Mouse (Mus musculus): ENCODE results near the gene C1qbp. TPM values are rescaled to one million over a fixed set of nuclear protein-coding genes. Genes with fewer than 3 reads are reported as not detected.

The C1qbp gene
- polyA plus RNA-seq, 1 experiment from 2014 or later: 286 TPM

DNA sequence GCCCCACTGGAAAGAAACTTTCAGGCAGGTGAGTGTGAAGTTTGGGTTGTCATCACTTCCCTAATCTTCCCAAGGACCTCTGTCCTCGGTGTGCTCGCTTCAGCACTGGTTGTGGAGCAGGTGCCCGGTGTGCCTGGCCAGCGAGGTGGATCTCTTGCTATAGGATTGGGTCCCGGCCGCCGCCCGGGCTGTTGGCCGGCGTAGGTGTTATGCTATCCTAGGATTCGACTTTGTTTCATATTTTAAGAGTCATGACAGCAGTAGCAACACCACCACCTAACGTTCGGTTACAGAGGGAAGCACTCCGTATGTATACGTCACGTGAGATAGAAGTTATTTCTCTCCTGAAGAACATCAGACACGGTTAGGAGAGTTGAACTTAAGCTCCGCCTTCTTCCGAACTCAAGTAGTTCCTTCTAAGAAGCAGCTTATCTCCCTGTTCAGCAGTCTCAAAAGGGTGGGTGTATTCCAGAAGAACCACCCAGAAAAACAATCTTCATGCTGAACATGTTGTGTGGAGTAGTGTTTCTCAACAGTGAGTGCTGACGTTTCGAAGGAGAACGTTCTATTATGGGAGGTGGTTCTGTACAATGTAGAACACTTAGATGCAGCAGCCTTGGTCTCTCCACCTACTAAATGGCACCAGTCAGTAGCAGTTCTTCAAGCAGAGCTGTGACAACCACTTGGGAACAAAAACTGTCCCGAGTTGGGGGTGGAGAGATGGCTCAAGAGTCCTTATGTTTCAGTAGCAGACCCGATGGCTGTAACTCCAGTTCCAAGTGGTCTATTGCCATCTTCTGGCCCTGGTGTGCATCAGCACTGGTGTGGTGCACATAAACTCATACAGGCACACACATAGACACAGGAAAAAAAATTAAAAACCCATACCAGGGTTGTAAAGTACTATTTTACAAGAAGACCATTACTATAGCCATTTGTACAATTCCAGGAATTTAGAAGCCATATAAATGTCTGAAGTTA, 12.0 kb downstream of the C1qbp start:
- 17% methylated on average over 24 of the region's 24 CpGs for whole genome bisulfite sequencing
- peak overlapping the region; percentile 69 for H3K4me3 ChIP-seq (replicated peaks)

DNA sequence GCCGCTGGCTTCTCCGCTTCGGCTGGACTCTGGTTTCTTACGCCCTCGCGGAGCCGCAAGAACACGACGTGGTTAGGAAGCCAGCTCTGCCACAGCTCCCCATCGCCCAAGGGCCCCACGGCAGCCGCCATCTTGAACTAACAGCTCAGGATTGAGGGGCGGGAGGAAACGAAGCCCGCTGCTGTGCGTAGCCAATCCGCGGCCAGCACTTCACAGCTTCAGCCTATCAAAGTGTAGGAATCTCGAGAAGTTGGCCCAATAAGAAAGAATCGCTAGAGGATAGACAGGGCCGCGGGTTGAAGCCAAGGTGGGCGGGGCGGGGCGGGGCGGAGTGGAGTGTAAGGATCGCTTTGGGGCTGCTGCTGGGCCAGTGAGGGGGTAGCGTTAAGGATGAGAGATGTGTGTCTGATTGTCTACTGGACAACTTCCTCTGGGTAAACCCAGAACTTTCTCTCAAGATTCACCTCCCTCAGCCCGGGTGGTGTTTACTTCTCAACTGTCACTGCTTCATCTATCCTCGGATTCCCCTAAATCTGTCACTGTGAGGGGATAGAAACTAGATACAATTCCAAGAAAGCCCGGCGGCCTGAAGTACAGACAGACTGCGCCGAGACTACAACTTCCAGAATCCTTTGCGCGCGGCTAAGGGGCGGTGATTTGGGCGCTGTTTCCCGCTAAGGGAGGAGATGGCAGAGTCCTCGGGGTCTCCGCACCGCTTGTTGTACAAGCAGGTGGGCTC, 12.8 kb downstream of the C1qbp start, which contains the start of the genes Nup88 and Rpain:
Gene Nup88 (minus strand): TSS at position 153 of the 739 bp plus-strand sequence.
Gene Rpain (plus strand): TSS at position 393 of the 739 bp plus-strand sequence.
- Histone ChIP-seq H3K27me3 (no peaks in the 10 kb centered on the region), H3K9ac (peak within 1 kb of the TSS; percentile 81), H3K27ac (peak within 1 kb of the TSS; percentile 91), H3K4me3 (replicated peaks) (peak within 1 kb of the TSS; percentile 69), H3K36me3 (peaks cover 49% of the 10 kb centered on the region), H3K9me3 (replicated peaks) (no peaks in the 10 kb centered on the region), H3K4me1 (peaks cover 13% of the 10 kb centered on the region), H3K4me2 (peak within 1 kb of the TSS; percentile 79)
- ATAC-seq (replicated peaks; ENCODE audit: low FRiP score): peak; percentile 99
- WGBS: under 1% methylated on average over 43 of the region's 43 CpGs

More for the DNA sequence above, 12.0 kb downstream of the C1qbp start:
- no peaks in the 10 kb centered on the region for H3K9me3 ChIP-seq (replicated peaks)
- H3K4me1 ChIP-seq: peaks cover 13% of the 10 kb centered on the region
- peaks cover 47% of the 10 kb centered on the region for H3K36me3 ChIP-seq
- H3K27me3 ChIP-seq: no peaks in the 10 kb centered on the region
- peak overlapping the region; percentile 91 for H3K27ac ChIP-seq
- ATAC-seq (replicated peaks; ENCODE audit: low FRiP score): peak; percentile 34
- H3K4me2 ChIP-seq: peak overlapping the region; percentile 79
- peak overlapping the region; percentile 61 for H3K9ac ChIP-seq

- ATAC-seq (replicated peaks; ENCODE audit: low FRiP score): peak; percentile 24; the same call in 1 of the 2 replicates
- peaks cover 13% of the 10 kb centered on the region for H3K4me1 ChIP-seq
- H3K27me3 ChIP-seq: no peaks in the 10 kb centered on the region
- under 1% methylated on average over 25 of the region's 25 CpGs for WGBS
- peak overlapping the region; percentile 81 for H3K9ac ChIP-seq
- H3K4me3 ChIP-seq (replicated peaks): peak overlapping the region; percentile 69
- H3K36me3 ChIP-seq: peaks cover 49% of the 10 kb centered on the region
- peak overlapping the region; percentile 88 for H3K27ac ChIP-seq
- peak overlapping the region; percentile 79 for H3K4me2 ChIP-seq
- no peaks in the 10 kb centered on the region for H3K9me3 ChIP-seq (replicated peaks)
These were observed 13.5 kb downstream of the C1qbp start for GRCm38 (mm10) chr11:70969271-70969794.

- no peaks in the 10 kb centered on the region for H3K27me3 ChIP-seq
- no peak overlapping the region for H3K4me3 ChIP-seq (replicated peaks)
- H3K4me1 ChIP-seq: peaks cover 8% of the 10 kb centered on the region
- H3K9ac ChIP-seq: no peak overlapping the region
- WGBS: 86% methylated on average over 4 of the region's 4 CpGs
- H3K4me2 ChIP-seq: no peak overlapping the region
- no peak overlapping the region for H3K27ac ChIP-seq
- no peak for ATAC-seq (replicated peaks; ENCODE audit: low FRiP score)
- peaks cover 72% of the 10 kb centered on the region for H3K36me3 ChIP-seq
- H3K9me3 ChIP-seq (replicated peaks): no peaks in the 10 kb centered on the region
These were observed 18.5 kb downstream of the C1qbp start for GRCm38 (mm10) chr11:70964222-70964907.

DNA sequence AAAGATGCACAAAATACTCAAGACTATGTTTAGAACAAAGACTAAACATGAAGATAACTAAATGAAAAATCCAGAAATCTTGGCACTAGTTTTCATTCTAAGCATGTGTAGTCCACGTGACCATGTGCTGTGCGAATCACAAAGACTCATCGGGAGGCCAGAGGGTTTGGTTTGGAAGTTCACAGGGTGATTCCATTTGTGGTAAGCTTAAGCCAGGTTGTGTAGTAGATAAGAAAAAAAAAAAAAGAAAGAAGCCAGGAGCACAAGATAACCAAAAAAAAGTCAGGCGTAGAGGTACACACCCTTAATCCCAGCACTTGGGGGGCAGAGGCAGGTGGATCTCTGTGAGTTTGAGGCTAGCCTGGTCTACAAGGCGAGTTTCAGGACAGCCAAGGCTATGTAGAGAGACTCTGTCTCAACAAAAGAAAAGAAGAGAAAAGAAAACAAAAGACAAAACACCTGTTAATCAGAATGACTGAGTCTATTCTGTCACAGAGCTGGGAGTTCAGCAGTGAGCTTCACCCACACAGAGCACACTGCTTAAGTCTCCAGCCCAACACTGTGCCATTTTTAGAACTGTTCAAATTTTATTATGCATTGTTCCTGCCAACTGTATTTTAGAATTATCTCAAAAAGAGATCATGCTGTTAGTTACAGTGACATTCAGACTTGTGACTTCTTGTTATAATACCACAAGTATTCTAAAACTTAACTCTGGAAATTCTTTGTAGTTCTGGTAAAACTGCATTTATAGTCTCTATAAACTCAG, 21.9 kb downstream of the C1qbp start:
- H3K4me2 ChIP-seq: no peak overlapping the region
- no peaks in the 10 kb centered on the region for H3K27me3 ChIP-seq
- H3K27ac ChIP-seq: no peak overlapping the region
- no peak for ATAC-seq (replicated peaks; ENCODE audit: low FRiP score)
- H3K4me3 ChIP-seq (replicated peaks): no peak overlapping the region
- no peaks in the 10 kb centered on the region for H3K4me1 ChIP-seq
- peaks cover 97% of the 10 kb centered on the region for H3K36me3 ChIP-seq
- WGBS: 94% methylated on average over 5 of the region's 5 CpGs
- H3K9ac ChIP-seq: no peak overlapping the region
- no peaks in the 10 kb centered on the region for H3K9me3 ChIP-seq (replicated peaks)

DNA sequence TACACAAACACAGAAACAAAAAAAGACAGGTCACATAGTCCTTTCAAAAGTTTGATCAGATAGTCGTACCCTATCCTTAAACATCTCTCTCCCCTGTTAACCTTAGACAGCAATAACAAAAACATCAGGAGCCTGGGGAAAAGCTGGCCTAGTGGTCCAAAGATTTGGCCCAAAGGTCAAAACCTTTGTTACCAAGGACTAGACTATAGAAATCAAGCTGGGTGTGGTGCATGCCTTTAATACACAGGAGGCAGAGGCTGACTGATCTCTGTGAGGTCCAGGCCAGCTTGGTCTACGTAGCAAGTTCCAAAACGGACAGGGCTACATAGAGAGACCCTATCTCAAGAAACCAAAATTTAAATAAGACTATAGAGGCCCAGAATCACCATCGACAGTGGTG, 28.1 kb downstream of the C1qbp start:
- Histone ChIP-seq H3K27ac (no peak overlapping the region), H3K27me3 (no peaks in the 10 kb centered on the region), H3K4me1 (no peaks in the 10 kb centered on the region), H3K4me2 (no peak overlapping the region), H3K9me3 (replicated peaks) (no peaks in the 10 kb centered on the region), H3K4me3 (replicated peaks) (no peak overlapping the region), H3K9ac (no peak overlapping the region), H3K36me3 (peaks cover 97% of the 10 kb centered on the region)
- 92% methylated on average over 4 of the region's 4 CpGs for WGBS
- no peak for ATAC-seq (replicated peaks; ENCODE audit: low FRiP score)

GRCm38 (mm10) chr11:70944935-70945817, 37.6 kb downstream of the C1qbp start:
- Histone ChIP-seq H3K9ac (no peak overlapping the region), H3K4me1 (no peaks in the 10 kb centered on the region), H3K27me3 (no peaks in the 10 kb centered on the region), H3K36me3 (peaks cover 96% of the 10 kb centered on the region), H3K4me3 (replicated peaks) (no peak overlapping the region), H3K27ac (no peak overlapping the region), H3K4me2 (no peak overlapping the region), H3K9me3 (replicated peaks) (no peaks in the 10 kb centered on the region)
- ATAC-seq (replicated peaks; ENCODE audit: low FRiP score): no peak
- WGBS: 94% methylated on average over 4 of the region's 4 CpGs

DNA sequence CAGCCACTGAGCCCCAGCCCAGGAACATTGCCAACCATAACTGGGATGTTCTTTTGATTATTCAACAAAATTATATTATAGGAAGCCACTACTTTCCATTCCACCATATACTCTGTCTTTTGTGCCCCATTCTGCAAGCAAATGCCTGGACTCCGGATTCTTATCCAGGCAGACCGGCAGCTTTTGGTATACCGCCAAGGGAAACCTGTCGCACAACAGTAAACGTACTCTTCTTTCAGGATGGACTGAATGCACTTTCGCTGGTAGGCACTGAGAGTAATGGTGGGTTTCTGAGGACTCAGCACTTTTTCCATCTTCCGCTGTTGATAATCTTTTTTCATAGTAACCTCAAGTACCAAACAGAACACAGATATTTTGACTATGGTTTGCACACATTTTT, 39.2 kb downstream of the C1qbp start:
- Histone ChIP-seq H3K4me1 (no peaks in the 10 kb centered on the region), H3K9me3 (replicated peaks) (no peaks in the 10 kb centered on the region), H3K9ac (no peak overlapping the region), H3K27me3 (no peaks in the 10 kb centered on the region), H3K4me3 (replicated peaks) (no peak overlapping the region), H3K4me2 (no peak overlapping the region), H3K36me3 (peaks cover 96% of the 10 kb centered on the region), H3K27ac (no peak overlapping the region)
- no peak for ATAC-seq (replicated peaks; ENCODE audit: low FRiP score)
- 92% methylated on average over 7 of the region's 7 CpGs for WGBS

- no peak overlapping the region for H3K4me3 ChIP-seq (replicated peaks)
- no peak overlapping the region for H3K9ac ChIP-seq
- H3K36me3 ChIP-seq: peaks cover 97% of the 10 kb centered on the region
- no peak for ATAC-seq (replicated peaks; ENCODE audit: low FRiP score)
- WGBS: 88% methylated on average over 1 of the region's 1 CpGs
- no peaks in the 10 kb centered on the region for H3K4me1 ChIP-seq
- no peaks in the 10 kb centered on the region for H3K27me3 ChIP-seq
- no peaks in the 10 kb centered on the region for H3K9me3 ChIP-seq (replicated peaks)
- no peak overlapping the region for H3K4me2 ChIP-seq
- H3K27ac ChIP-seq: no peak overlapping the region
These were observed 40.2 kb downstream of the C1qbp start for GRCm38 (mm10) chr11:70942596-70942995.

GRCm38 (mm10) chr11:70935316-70935715, 47.5 kb downstream of the C1qbp start:
- Histone ChIP-seq H3K9me3 (replicated peaks) (no peaks in the 10 kb centered on the region), H3K36me3 (peaks cover 71% of the 10 kb centered on the region), H3K27ac (no peak overlapping the region), H3K4me1 (no peaks in the 10 kb centered on the region), H3K4me3 (replicated peaks) (no peak overlapping the region), H3K4me2 (no peak overlapping the region), H3K27me3 (no peaks in the 10 kb centered on the region), H3K9ac (no peak overlapping the region)
- WGBS: 91% methylated on average over 7 of the region's 7 CpGs
- ATAC-seq (replicated peaks; ENCODE audit: low FRiP score): no peak

All from kidney, embryonic 15.5 days (tissue).